Mouse (Mus musculus): Measurements from ENCODE around the gene Slamf8.
A peak's percentile ranks its signal among the peaks of the same experiment; 100 is the strongest.

Gene Slamf8

GRCm38 (mm10) chr1:172590385-172590784, at the start of gene Slamf8:
Gene Slamf8, minus strand, starts transcription at chr1:172590568.
- DNase-seq: peak; percentile 35 to 42

- DNase-seq: no peak
Observed at GRCm38 (mm10) chr1:172638781-172639180, 48.4 kb upstream of the Slamf8 start.

GRCm38 (mm10) chr1:172637801-172638200, 47.4 kb upstream of the Slamf8 start:
- no peak for DNase-seq

- no peak for DNase-seq
Observed at GRCm38 (mm10) chr1:172636266-172636665, 45.9 kb upstream of the Slamf8 start.

GRCm38 (mm10) chr1:172635258-172635657, 44.9 kb upstream of the Slamf8 start:
- no peak for DNase-seq

GRCm38 (mm10) chr1:172634136-172634535, 43.8 kb upstream of the Slamf8 start:
- no peak for DNase-seq

GRCm38 (mm10) chr1:172632451-172633326, 42.3 kb upstream of the Slamf8 start, which contains the start of gene Dusp23:
Gene Dusp23, minus strand, starts transcription at chr1:172632962.
- peak; percentile 90 to 96 for DNase-seq

GRCm38 (mm10) chr1:172631721-172632120, 41.4 kb upstream of the Slamf8 start:
- DNase-seq: no peak

GRCm38 (mm10) chr1:172629831-172630230, 39.5 kb upstream of the Slamf8 start:
- no peak for DNase-seq

- no peak for DNase-seq
Observed at GRCm38 (mm10) chr1:172626306-172626705, 35.9 kb upstream of the Slamf8 start.

- no peak for DNase-seq
Observed at GRCm38 (mm10) chr1:172624081-172624480, 33.7 kb upstream of the Slamf8 start.

- DNase-seq: no peak
Observed at GRCm38 (mm10) chr1:172623599-172623998, 33.2 kb upstream of the Slamf8 start.

GRCm38 (mm10) chr1:172619235-172619634, 28.9 kb upstream of the Slamf8 start:
- DNase-seq: peak; percentile 38 to 73

- DNase-seq: no peak
Observed at GRCm38 (mm10) chr1:172618141-172618540, 27.8 kb upstream of the Slamf8 start.

GRCm38 (mm10) chr1:172617365-172618076, 27.2 kb upstream of the Slamf8 start:
- DNase-seq: no peak

GRCm38 (mm10) chr1:172616537-172617300, 26.4 kb upstream of the Slamf8 start:
- no peak for DNase-seq

- DNase-seq: no peak
Observed at GRCm38 (mm10) chr1:172615412-172615811, 25.0 kb upstream of the Slamf8 start.

GRCm38 (mm10) chr1:172614654-172615053, 24.3 kb upstream of the Slamf8 start:
- DNase-seq: no peak

- no peak for DNase-seq
Observed at GRCm38 (mm10) chr1:172612745-172613144, 22.4 kb upstream of the Slamf8 start.

- no peak for DNase-seq
Observed at GRCm38 (mm10) chr1:172611304-172611703, 20.9 kb upstream of the Slamf8 start.

- DNase-seq: no peak
Observed at GRCm38 (mm10) chr1:172602326-172602725, 12.0 kb upstream of the Slamf8 start, which contains the start of gene Fcrl6. Gene Fcrl6, minus strand, starts transcription at chr1:172602551.

GRCm38 (mm10) chr1:172594495-172594894, 4.1 kb upstream of the Slamf8 start:
- peak in 1 of 2 experiments; percentile 37 for DNase-seq

GRCm38 (mm10) chr1:172593956-172594355, 3.6 kb upstream of the Slamf8 start:
- no peak for DNase-seq

Data from spleen, adult 18-20 months (tissue).